Mouse (Mus musculus) cerebellum, adult (tissue): Measurements from ENCODE around the gene Nr1h3.
"Not testable (repeated sequence)": the region's sequence is repeated elsewhere in the genome, so short reads cannot be mapped to it uniquely, and the experiment has no call there.

Experiments used
- ATAC-seq: cut with Nextera tagmentation; 2 replicates; pipeline ENCODE4 v1.9.2; 2017; ENCODE audit warnings: mild to moderate bottlenecking, moderate library complexity, mixed read lengths; ENCODE audit not compliant: insufficient number of reproducible peaks, low FRiP score, low TSS enrichment

Gene Nr1h3

DNA sequence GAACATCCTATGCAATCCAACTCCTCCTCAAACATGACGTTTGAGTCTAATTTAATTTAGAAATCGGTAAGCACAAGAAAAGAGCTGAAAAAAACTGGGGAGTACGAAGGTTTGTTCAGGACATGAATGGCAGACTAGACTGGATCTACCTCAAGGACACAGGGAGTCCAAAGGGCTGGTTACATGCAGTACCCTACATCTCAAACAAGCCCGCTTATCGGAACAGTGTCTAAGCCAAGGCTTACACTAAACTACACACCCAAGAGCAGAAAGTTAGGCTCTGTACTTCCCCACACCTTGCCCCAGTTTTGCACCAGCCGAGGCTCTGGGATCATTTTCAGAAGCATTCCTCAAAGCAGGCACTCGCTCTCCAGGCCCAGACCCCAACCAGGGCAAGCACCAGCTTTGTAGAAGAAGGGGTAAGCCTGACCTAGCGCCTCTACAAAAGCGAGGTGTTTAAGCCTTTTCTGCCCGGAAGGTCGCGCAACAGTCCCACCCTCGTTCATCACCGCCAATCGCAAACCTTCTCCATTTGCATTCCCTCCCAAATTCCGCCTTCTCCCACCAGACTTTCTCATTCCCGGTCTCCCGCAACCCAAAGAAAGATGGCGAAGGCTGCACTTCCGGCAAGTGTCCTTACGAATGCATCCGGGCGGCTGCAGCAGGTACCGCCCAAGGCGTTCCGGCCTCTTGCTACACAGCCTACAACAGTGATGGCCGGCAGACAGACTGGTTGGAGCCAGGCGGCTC is at the start of gene Nr1h3, which contains the start of gene Acp2:
Gene Nr1h3, minus strand, starts transcription at position 613 of the 750 bp plus-strand sequence.
Gene Acp2, plus strand, starts transcription at position 664 of the 750 bp plus-strand sequence.
- ATAC-seq, result peak; percentile 87

GRCm38 (mm10) chr2:91252001-91252400 is 49.4 kb upstream of the Nr1h3 start:
- no peak for ATAC-seq

- ATAC-seq, result no peak
Observed at GRCm38 (mm10) chr2:91248366-91248765, 45.7 kb upstream of the Nr1h3 start.

DNA sequence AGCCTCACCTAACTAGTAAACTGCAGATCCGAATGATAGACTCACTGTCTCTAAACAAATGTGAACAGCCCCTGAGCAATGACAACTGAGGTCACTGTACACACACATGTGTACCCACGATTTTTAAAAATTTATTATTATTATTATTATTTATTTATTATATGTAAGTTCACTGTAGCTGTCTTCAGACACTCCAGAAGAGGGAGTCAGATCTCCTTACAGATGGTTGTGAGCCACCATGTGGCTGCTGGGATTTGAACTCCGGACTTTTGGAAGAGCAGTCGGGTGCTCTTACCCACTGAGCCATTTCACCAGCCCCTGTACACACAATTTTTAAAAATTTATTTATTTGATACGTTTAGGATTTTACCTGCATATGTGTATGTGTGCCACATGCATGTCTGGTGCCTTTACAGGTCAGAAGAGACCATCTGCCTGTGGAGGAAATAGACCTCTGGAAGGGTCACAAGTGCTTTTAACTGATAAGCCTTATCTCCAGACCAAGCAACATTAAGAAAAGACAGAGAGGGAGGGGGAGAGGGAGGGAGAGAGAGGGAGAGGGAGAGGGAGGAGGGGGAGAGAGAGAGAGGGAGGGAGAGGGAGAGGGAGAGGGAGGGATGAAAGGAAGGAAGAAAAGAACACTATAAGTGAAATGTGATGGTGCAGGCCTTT is 42.1 kb upstream of the Nr1h3 start:
- ATAC-seq, result no peak

- ATAC-seq, result no peak
Observed at GRCm38 (mm10) chr2:91243416-91243815, 40.8 kb upstream of the Nr1h3 start.

- no peak for ATAC-seq
Observed at GRCm38 (mm10) chr2:91242547-91242946, 39.9 kb upstream of the Nr1h3 start.

DNA sequence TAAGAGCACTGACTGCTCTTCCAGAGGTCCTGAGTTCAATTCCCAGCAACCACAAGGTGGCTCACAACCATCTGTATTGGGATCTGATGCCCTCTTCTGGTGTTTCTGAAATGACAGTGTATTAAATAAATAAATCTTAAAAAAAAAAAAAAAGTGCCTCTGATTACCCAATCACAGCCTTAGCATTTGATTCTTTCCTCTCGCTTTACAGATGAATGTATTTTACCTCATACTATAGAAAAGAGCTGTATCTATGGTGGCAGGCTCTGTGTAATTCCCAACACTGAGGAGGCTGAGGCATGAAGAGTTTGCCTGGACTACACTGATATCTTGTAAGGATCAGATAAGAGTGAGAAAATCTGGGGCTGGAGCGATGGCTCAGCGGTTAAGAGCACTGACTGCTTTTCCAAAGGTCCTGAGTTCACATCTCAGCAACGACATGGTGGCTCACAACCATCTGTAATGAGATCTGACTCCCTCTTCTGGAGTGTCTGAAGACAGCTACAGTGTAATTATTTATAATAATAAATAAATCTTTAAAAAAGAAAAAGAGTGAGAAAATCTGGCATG is 35.0 kb upstream of the Nr1h3 start:
- not testable (repeated sequence) for ATAC-seq

- ATAC-seq, result peak; percentile 96
Observed at GRCm38 (mm10) chr2:91236601-91237510, 34.2 kb upstream of the Nr1h3 start, which contains the start of gene Ddb2. TSS of gene Ddb2 (minus strand) at chr2:91236982.

GRCm38 (mm10) chr2:91229735-91230134 is 27.1 kb upstream of the Nr1h3 start:
- ATAC-seq, result no peak

DNA sequence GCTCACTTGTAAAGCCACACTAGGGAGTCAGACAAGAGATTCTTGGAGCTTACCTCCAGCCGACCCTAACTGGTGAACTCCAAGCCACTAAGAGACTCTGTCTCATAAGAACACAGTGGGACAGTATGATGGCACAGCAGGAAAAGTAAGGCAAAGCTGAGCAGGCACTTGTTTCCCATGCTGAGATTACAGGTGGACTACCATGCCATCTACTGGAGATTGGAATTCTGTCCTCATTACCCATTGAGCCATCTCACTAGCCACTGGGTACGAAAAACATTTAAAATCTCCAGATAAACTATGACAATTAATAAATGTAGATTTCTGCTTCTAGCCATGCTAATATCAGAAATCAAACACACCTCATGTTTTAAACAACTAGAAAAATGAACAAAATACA is 21.0 kb upstream of the Nr1h3 start:
- no peak for ATAC-seq

- ATAC-seq, result no peak
Observed at GRCm38 (mm10) chr2:91220501-91220900, 17.9 kb upstream of the Nr1h3 start.

- no peak for ATAC-seq
Observed at GRCm38 (mm10) chr2:91217032-91217431, 14.4 kb upstream of the Nr1h3 start.

GRCm38 (mm10) chr2:91213311-91213710 is 10.7 kb upstream of the Nr1h3 start:
- ATAC-seq, result no peak

DNA sequence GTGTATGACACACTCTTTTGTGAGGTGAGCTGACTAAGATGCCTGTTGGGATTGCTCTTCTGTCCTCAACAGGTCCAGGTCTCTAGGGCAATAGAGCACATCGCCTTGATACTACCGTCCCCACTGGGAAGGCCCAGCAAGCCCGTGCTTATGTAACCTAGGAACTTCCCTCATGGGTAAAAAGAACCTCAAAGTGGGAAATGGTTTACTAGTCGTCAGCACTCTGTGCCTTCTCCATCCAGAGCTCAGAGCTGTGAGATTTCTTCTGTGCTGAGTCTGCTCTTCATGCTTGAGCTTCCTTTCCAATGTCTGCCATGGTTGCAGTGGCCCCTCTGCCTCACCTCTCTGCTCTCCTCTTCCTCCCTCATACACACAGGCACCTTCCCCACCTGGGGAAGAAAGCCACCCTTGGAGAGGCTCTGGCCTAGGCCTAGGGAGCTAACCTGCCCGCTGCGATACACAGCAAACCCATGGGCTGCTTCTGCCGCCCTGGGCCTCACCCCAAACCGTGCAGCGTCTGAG is 3.7 kb upstream of the Nr1h3 start:
- no peak for ATAC-seq

- no peak for ATAC-seq
Observed at GRCm38 (mm10) chr2:91202972-91203656, 480 bp upstream of the Nr1h3 start.

- ATAC-seq, result no peak
Observed at GRCm38 (mm10) chr2:91198888-91199287, 3.7 kb downstream of the Nr1h3 start.

DNA sequence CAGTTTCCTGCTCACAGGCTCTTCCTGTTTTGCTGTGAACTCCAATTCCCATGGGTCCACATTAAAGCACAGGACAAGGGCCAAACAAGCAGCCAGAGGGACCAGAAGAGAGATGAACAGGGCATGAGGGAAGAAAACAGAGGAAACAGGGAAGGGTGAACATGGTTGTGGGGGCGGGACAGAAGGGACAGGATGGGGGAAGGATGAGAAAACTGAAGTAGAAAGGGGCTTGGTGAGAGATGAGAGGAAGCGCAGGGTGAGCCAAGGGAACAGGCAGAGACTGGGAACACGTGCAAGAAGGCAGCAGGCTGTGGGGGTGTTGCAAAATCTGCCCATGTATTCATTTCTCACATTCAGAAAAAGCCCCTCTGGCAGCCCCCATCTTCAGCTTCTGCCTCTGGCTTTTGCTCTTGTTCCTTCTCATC is 6.0 kb downstream of the Nr1h3 start:
- no peak for ATAC-seq

GRCm38 (mm10) chr2:91194624-91195332 is 7.9 kb downstream of the Nr1h3 start:
- peak; percentile 69 for ATAC-seq

GRCm38 (mm10) chr2:91190501-91190900 is 12.1 kb downstream of the Nr1h3 start:
- ATAC-seq, result no peak
